Mouse (Mus musculus): ENCODE measurements around the gene Npepps. TPM values are rescaled to one million over a fixed set of nuclear protein-coding genes. Genes with fewer than 3 reads are reported as not detected.

Npepps gene
- total and polyA plus RNA-seq, 3 experiments = 20.5 to 41.6 TPM; not detected in 1

DNA sequence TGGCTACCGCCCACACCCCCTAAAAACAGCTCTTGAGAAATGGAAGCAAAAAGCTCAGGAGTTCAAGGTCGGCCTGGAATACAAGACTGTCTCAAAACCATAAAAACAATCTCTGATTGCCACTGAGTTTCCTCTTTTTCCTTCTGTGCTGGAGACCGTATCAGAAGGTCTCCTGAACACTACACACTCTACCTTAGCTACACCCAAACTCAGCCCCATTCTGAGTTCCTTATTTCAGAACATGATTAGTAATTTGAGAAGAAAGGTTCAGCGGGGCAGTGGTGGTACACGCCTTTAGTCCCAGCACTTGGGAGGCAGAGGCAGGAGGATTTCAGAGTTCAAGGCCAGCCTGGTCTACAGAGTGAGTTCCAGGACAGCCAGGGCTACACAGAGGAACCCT, 99.4 kb downstream of the Npepps start:
- Histone ChIP-seq H3K4me1 (ENCODE audit: control insufficient read depth in 1 of 2, insufficient read depth in 2 of 2, low read length in 2 of 2) (peaks cover 1 to 13% of the 10 kb centered on the region in 2 experiments; a peak in 3 of 4 replicates), H3K27me3 (ENCODE audit: control insufficient read depth in 1 of 2, insufficient read depth in 2 of 2, low read length in 2 of 2) (no peaks in the 10 kb centered on the region), H3K36me3 (ENCODE audit: control insufficient read depth in 1 of 2, insufficient read depth in 2 of 2, low read length in 2 of 2) (peaks cover 57 to 79% of the 10 kb centered on the region in 2 experiments), H3K27ac (ENCODE audit: control insufficient read depth, low read depth, low read length) (no peak overlapping the region), H3K79me2 (ENCODE audit: control insufficient read depth, insufficient read depth, low read length, poor library complexity) (peaks cover 54% of the 10 kb centered on the region), H3K9ac (ENCODE audit: control insufficient read depth, low read depth, low read length, poor library complexity, severe bottlenecking) (no peak overlapping the region), H3K4me3 (ENCODE audit: control insufficient read depth in 1 of 2, insufficient read depth in 1 of 2, low read depth in 2 of 2, low read length in 2 of 2) (no peak overlapping the region), H3K9me3 (replicated peaks; ENCODE audit: insufficient read depth, low read length) (no peaks in the 10 kb centered on the region)
- no peak for TF ChIP-seq UBTF (IDR thresholded peaks at IDR 0.05; ENCODE audit: borderline replicate concordance, insufficient read depth, low read depth, low read length)
- TF ChIP-seq SIN3A (IDR thresholded peaks at IDR 0.05; ENCODE audit: low read length) = peak; percentile 16; the same call in 1 of the 2 replicates
- peak; percentile 88 for TF ChIP-seq RCOR1 (IDR thresholded peaks at IDR 0.05; ENCODE audit: low read depth, low read length)
- TF ChIP-seq EP300 (IDR thresholded peaks at IDR 0.05; ENCODE audit: low read depth in 1 of 2, low read length in 2 of 2) = peak; percentile 4 to 38; a peak in 2 of 4 replicates
- TF ChIP-seq TAL1 (IDR thresholded peaks at IDR 0.05; ENCODE audit: low read length) = no peak
- TF ChIP-seq RAD21 (IDR thresholded peaks at IDR 0.05; ENCODE audit: low read depth, low read length) = no peak
- TF ChIP-seq GABPA (IDR thresholded peaks at IDR 0.05; ENCODE audit: low read depth, low read length) = no peak
- TF ChIP-seq POLR2AphosphoS2 (IDR thresholded peaks at IDR 0.05; ENCODE audit: low read length) = no peak; the same call in 1 of the 2 replicates
- TF ChIP-seq TBP (IDR thresholded peaks at IDR 0.05; ENCODE audit: low read depth, low read length) = peak; percentile 84
- DNase-seq (ENCODE audit: low read depth, low spot score) = peak; percentile 86

DNA sequence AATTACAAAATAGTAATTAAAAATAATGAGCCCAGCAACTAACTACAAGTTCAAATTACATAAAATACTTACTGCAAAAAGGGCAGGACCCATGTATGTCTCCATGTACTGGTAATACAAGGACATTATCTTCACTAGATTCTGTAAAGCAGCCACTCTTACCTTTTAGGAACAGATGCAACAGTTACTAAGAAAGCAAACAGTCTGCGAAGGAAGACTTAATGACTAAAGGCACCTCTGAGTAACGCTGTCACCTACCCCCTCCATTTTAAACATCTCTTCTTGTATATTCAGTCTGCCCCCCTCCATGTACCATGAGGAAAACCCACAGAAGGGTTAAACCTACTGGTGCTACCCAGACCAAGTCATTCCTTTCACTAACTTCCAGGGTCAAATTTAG, 102.2 kb downstream of the Npepps start:
- no peak for DNase-seq (ENCODE audit: low read depth, low spot score)
- no peak overlapping the region for H3K4me3 ChIP-seq (ENCODE audit: control insufficient read depth in 1 of 2, insufficient read depth in 1 of 2, low read depth in 2 of 2, low read length in 2 of 2)
- H3K36me3 ChIP-seq (ENCODE audit: control insufficient read depth in 1 of 2, insufficient read depth in 2 of 2, low read length in 2 of 2) = peaks cover 29 to 84% of the 10 kb centered on the region in 2 experiments
- no peak for TF ChIP-seq POLR2AphosphoS5 (IDR thresholded peaks at IDR 0.05; ENCODE audit: borderline replicate concordance, low read depth, low read length)
- TF ChIP-seq HCFC1 (IDR thresholded peaks at IDR 0.05; ENCODE audit: low read depth, low read length) = no peak
- no peak for TF ChIP-seq TBP (IDR thresholded peaks at IDR 0.05; ENCODE audit: low read depth, low read length)
- no peak for TF ChIP-seq BHLHE40 (IDR thresholded peaks at IDR 0.05; ENCODE audit: borderline replicate concordance, low read depth, low read length)
- TF ChIP-seq ETS1 (IDR thresholded peaks at IDR 0.05; ENCODE audit: low read depth, low read length) = no peak
- no peak for TF ChIP-seq EP300 (IDR thresholded peaks at IDR 0.05; ENCODE audit: low read depth in 1 of 2, low read length in 2 of 2)
- no peak for TF ChIP-seq MYB (IDR thresholded peaks at IDR 0.05; ENCODE audit: low read depth, low read length)
- TF ChIP-seq SIN3A (IDR thresholded peaks at IDR 0.05; ENCODE audit: low read length) = no peak
- TF ChIP-seq GATA1 (IDR thresholded peaks at IDR 0.05; ENCODE audit: low read depth, low read length) = no peak
- H3K9me3 ChIP-seq (replicated peaks; ENCODE audit: insufficient read depth, low read length) = no peaks in the 10 kb centered on the region
- H3K27ac ChIP-seq (ENCODE audit: control insufficient read depth, low read depth, low read length) = no peak overlapping the region
- H3K4me1 ChIP-seq (ENCODE audit: control insufficient read depth in 1 of 2, insufficient read depth in 2 of 2, low read length in 2 of 2) = no peaks in the 10 kb centered on the region
- H3K9ac ChIP-seq (ENCODE audit: control insufficient read depth, low read depth, low read length, poor library complexity, severe bottlenecking) = no peak overlapping the region
- H3K79me2 ChIP-seq (ENCODE audit: control insufficient read depth, insufficient read depth, low read length, poor library complexity) = peaks cover 29% of the 10 kb centered on the region
- H3K27me3 ChIP-seq (ENCODE audit: control insufficient read depth in 1 of 2, insufficient read depth in 2 of 2, low read length in 2 of 2) = no peaks in the 10 kb centered on the region

Data from MEL (cell line).